Mouse (Mus musculus) stomach, embryonic 14.5 days (tissue): ENCODE results near the gene Pald1. TPM values are rescaled to one million over a fixed set of nuclear protein-coding genes. Genes with fewer than 3 reads are reported as not detected.

ENCODE experiments used
- polyA plus RNA-seq: library from polyadenylated mRNA; unstranded; fragments of >200 nt; fragmentation: Nextera tagmentation; extraction: Ambion mirVana; gene quantifications from 2 replicates; pipeline ENCODE4 v1.2.1, GENCODE M21; 2014

Pald1 gene
- polyA plus RNA-seq, 1 experiment from 2014 or later: 14.8 TPM

Other genes with a start within 250 kb of the Pald1 start
- 62.3 and 63.6 TPM in 2 replicates for gene Sgpl1, start 235.8 kb downstream of the Pald1 start, polyA plus RNA-seq
- 0.22 TPM in 1 of 2 replicates, not detected in the other for gene Tbata, start 211.6 kb downstream of the Pald1 start, polyA plus RNA-seq
- gene Adamts14, start 110.1 kb downstream of the Pald1 start, polyA plus RNA-seq: 0.98 and 1.4 TPM in 2 replicates
- not detected in 2 replicates for gene Prf1, start 85.7 kb downstream of the Pald1 start, polyA plus RNA-seq
- gene Nodal, start 34.4 kb upstream of the Pald1 start, polyA plus RNA-seq: 0.27 TPM in 1 of 2 replicates, not detected in the other
- gene Eif4ebp2, start 69.1 kb upstream of the Pald1 start, polyA plus RNA-seq: 52.0 and 52.8 TPM in 2 replicates
- gene Lrrc20, start 92.3 kb upstream of the Pald1 start, polyA plus RNA-seq: 5.3 and 6.9 TPM in 2 replicates
- gene Npffr1, start 212.0 kb upstream of the Pald1 start, polyA plus RNA-seq: not detected in 2 replicates